Mouse (Mus musculus) c-Kit-positive CD71-positive TER-119-positive erythroid progenitor cells, embryonic 14.5 days (primary cell): ENCODE measurements around the gene A1cf.

Experiments used
- DNase-seq: peaks from one replicate; pipeline ENCODE4 v3.0.0-alpha.2; 2013; ENCODE audit warnings: low spot score

Gene A1cf

DNA sequence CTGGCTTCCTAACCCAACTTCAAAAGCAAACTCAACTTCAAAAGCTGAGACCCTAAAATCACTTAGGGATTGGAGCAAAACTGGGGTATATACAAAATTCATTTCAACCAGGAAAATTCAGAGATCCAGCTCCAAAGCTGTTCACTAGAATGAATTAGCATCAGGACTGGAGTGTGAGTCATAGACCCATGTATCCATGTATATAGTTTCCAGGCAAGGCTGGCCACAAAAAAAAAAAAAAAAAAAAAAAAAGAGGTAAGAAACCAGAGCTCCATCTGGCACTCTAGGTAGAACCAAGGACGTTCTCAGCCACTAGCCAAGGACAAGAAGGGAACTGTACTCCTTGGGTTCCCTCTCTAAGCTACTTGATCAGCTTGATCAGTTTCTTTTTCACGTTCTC, 85.2 kb downstream of the A1cf start:
- DNase-seq = no peak

DNA sequence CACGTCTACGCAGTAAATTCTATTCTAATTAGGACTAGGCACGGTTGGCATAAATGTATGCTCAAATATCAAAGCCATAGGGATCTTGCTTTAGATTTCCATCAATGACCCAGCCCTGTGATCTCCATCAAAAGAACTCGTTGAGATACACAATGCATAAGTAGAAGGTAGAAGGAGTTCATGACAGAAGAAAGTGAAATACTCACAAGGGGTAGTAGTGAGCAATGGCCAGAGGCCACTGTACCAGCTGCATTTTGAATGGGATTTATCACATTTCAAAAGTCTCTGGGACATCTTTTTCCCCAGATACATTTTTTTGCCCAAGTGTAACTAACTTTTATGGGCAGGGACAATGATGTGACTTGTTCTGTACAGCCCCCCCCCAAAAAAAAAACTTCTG, 85.7 kb downstream of the A1cf start:
- DNase-seq = no peak

DNA sequence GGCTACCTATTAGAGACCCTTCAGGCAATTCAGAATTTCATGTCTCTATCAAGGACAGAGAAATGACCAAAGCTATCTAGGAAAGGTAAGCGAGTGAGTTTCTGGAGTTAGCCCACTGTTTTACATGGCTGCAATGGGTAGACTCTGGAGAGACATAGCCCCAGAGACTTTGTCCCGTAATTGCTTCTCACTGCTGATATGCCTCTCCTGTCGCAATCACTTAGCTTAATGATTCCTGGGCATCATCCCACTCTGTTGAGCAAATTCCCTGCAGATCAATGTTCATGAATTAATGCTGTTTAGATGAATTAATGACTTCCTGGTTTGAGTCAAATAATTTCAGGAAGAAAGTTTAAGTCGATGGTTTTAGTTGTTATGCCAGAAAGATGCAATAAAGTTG, 86.1 kb downstream of the A1cf start:
- no peak for DNase-seq

DNA sequence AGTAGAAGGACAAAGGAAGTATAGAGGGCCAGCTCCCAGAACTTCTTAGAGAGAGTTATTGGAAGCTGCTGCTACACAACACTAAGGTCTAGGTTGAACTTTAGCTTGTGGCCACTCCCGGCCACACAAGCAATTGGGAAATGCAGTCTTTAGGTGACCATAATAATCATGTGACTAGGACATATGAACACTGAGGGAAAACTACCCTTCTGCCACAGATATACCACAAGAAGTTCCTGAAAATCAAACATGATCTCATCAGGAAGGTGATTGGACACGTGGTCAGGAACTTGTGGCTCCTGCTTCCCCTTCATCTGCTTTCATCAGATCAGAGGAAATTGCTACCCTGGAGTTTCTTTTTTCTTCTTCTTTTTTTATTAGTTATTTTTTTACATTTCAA, 87.8 kb downstream of the A1cf start:
- no peak for DNase-seq

DNA sequence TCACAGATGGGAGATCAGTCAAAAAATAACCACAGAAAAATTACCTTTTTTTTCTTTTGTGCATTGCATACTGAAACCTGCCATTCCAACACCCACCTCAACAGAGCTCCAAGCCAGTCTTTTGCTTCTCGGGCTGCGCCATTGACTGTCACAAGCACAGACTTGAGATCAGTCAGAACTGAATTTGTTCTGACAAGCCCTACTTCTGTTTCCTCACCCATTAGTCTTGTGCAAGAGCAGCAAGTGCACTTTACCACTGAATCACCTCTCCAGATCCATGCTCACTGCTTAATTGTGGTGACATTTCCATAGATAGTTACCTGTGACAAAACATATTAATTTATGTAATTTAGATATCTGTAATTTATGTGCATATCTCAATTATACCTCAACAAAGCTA, 91.9 kb downstream of the A1cf start:
- no peak for DNase-seq

DNA sequence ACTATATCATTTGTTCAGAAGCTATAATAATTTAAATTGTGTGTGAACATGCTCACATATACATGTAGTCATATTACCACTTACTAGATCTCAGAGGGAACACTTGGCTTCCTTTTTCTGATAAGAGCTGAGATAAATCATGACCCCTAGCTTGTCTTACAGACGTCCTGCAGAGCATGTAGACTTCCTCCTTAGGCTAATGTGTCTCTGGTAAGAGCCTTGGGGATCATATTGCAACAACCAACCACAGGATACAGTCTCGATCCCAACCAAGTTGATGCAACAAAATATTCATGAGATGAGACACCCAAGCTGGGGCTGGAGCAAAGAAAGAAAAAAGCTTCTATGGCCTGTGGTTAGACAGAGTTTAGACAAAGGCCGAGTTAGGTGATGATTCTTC, 94.6 kb downstream of the A1cf start:
- DNase-seq = no peak

DNA sequence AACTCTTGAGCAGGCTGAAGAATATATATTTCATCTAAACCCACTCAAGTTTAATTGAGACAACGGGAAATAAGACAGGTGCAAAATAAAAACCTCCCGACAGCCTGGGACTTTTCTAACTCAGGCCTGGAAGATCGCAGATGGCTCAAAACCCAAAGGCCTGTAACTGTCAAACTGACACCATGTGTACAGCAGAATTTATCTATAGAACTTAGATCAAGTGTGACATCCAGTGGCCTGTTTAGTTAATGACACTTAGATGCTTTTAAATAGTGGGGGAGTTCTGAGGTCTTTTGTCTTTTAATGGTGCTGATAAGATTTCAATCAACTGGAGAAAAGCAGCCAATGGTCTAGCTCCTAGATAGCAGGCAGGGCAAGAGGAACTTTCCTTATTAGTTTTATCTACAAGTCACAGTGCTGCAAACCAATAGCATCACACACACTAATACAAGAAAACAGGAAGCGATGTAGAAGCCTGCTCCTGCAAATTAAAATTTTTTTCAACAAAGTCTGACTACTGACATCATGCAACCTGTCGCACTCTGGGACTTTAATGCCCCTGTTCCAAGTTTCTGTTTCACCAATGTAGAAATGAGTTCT, 99.5 kb downstream of the A1cf start:
- DNase-seq = peak; percentile 9

DNA sequence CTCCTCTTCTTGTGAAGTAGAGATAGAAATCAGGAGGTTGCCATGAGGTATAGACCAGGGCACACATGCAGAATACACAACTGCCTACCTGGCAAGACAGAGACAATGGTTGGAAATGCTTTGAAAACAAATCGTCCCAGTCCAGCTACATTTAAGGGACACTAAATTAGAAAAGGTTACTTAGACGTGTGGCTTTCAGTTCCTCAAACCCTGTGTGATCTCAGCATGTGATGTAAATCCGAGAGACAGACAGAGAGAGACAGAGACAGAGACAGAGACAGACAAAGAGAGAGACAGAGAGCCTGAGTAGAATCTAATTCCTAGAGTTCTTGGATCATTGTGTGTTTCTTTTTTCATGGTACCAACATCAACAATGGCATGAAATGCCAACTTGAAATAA, 102.8 kb downstream of the A1cf start:
- no peak for DNase-seq

DNA sequence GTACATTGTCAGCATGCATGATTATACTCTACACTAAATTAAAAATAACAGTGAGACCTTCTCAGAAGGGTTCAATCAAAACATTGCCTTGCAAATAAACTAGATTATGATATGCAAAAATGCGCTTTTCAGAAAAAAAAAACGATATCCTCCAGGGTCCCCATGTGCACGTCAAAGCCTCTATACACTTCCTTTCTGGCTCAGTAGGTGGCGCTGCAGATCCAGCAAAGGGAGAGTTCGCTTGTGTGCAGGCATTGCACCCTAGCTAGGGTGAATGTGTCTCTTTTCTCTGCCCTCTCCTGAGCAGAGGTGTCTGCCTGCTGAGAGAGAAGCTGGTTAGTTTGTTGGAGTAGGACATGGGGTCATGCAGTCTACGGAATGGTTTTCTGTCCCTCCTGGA, 103.4 kb downstream of the A1cf start:
- peak; percentile 58 for DNase-seq

DNA sequence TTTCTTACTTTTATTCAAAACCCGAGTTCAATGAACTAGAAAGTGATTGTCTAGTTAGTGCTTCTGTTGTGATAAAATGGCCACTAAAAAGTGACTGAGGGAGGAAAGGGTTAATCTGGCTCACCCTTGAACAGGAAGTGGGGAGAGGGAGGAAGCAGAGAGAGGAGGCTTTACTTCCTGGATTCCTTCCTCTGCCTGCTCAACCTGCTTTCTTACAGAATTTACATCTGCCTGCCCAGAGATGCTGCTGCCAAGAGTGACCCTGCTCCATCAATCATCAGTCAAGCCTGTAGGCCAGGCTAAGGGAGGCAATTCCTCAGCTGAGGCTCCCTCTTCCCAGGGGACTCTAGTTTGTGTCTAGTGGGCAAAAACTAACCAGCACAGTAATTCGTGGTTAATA, 107.3 kb downstream of the A1cf start:
- DNase-seq = no peak

DNA sequence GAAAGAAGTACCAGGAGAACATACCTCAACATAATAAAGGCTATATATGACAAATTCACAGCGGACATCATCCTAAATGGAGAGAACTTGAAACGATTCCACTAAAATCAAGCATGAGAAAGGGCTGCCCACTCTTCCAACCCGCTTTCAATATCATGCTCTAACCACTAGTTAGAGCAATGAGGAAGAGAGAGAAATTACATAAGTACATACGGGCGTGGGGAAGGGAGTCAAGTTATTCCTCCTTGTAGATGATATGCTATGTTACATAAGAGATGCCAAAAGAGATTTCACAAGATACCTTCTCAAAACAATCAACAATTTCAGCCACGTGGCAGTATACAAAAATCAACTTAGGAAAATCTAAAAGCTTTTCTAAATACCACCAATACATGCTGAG, 122.5 kb downstream of the A1cf start:
- DNase-seq = no peak

DNA sequence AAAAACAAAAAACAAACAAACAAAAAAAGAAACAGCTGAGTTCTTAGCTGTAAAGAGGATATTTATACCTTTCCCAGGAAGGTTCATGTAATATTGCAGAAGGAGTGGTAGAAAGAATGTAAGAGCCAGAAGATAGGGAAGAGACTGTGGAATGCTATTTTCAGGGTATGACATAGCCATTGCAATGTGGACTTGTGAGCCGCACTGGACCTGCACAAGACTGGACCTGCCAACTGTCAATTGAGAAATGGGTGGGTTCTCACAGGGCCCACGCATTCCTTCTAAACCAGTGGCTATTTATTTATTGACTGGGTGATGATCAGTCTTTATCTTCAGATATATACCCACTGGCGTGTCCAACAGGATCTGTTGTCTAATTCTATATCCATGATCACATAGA, 128.4 kb downstream of the A1cf start:
- DNase-seq = no peak
